Mouse (Mus musculus) G1E (cell line): ENCODE data around the gene 4930578C19Rik. TPM values are rescaled to one million over a fixed set of nuclear protein-coding genes. Genes with fewer than 3 reads are reported as not detected.

Experiments used
- ATAC-seq: 2 replicates; pipeline ENCODE4 v1.8.0; 2016; ENCODE audit warnings: mild to moderate bottlenecking; ENCODE audit not compliant: insufficient number of reproducible peaks, poor library complexity, low FRiP score, severe bottlenecking; ENCODE audit errors: extremely low read depth
- DNase-seq: peaks from one replicate; pipeline ENCODE4 v3.0.0; 2012; ENCODE audit warnings: low spot score
- H3K27me3 ChIP-seq: 2 replicates; pipeline ENCODE4 v1.6.1; 2012; ENCODE audit warnings: mild to moderate bottlenecking, low read length, inconsistent platforms; ENCODE audit not compliant: insufficient read depth
- H3K36me3 ChIP-seq: replicated peaks from 2 replicates; pipeline ENCODE3; 2012; ENCODE audit warnings: mild to moderate bottlenecking, inconsistent platforms
- H3K4me1 ChIP-seq: 2 replicates; pipeline ENCODE4 v1.6.1; 2012; ENCODE audit warnings: low read depth, low read length, inconsistent platforms, mixed read lengths; ENCODE audit not compliant: insufficient read depth
- H3K4me3 ChIP-seq: 2 replicates; pipeline ENCODE4 v1.5.1; 2012; ENCODE audit warnings: low read depth, mild to moderate bottlenecking, inconsistent platforms, low read length, moderate library complexity, mixed read lengths
- H3K9me3 ChIP-seq: replicated peaks from 2 replicates; pipeline ENCODE4 v1.6.1; 2012; ENCODE audit warnings: inconsistent platforms
- CTCF ChIP-seq: IDR thresholded peaks from 2 replicates; pipeline ENCODE4 v1.5.1; 2012; ENCODE audit warnings: low read depth, low read length, inconsistent platforms, mixed read lengths
- GATA1 ChIP-seq: IDR thresholded peaks from 2 replicates; pipeline ENCODE4 v1.6.1; 2012; ENCODE audit warnings: borderline replicate concordance, low read length, inconsistent platforms, mixed read lengths
- GATA2 ChIP-seq: IDR thresholded peaks from 2 replicates; pipeline ENCODE4 v1.6.1; 2012; ENCODE audit warnings: low read depth, low read length, inconsistent platforms, borderline replicate concordance
- POLR2AphosphoS5 ChIP-seq: IDR thresholded peaks from 2 replicates; pipeline ENCODE4 v1.6.1; 2012; ENCODE audit warnings: low read depth, low read length, inconsistent platforms; ENCODE audit not compliant: insufficient replicate concordance
- TAL1 ChIP-seq: conservative IDR thresholded peaks from 2 replicates; pipeline ENCODE4 v1.6.1; 2012; ENCODE audit warnings: low read depth, low read length, inconsistent platforms, mixed read lengths
- polyA plus RNA-seq: library from polyadenylated mRNA; stranded (reverse); fragments of >175 nt; gene quantifications from 2 replicates; pipeline ENCODE4 v1.2.3, GENCODE M21; 2012
- total RNA-seq, 2 experiments: library from RNA; stranded (forward) in 1 of 2; stranded (reverse) in 1 of 2; fragments of 200-1000 nt in 1 of 2; fragments of >200 nt in 1 of 2; fragmentation: Nextera tagmentation in 1 of 2; gene quantifications; 2 replicates each; pipeline ENCODE4 v1.2.3; 2014 to 2017

The 4930578C19Rik gene
- total RNA-seq (2014; fragmentation: Nextera tagmentation) = not detected in 2 replicates
- total RNA-seq (2017) = not detected in 2 replicates
- not detected in 2 replicates for polyA plus RNA-seq

DNA sequence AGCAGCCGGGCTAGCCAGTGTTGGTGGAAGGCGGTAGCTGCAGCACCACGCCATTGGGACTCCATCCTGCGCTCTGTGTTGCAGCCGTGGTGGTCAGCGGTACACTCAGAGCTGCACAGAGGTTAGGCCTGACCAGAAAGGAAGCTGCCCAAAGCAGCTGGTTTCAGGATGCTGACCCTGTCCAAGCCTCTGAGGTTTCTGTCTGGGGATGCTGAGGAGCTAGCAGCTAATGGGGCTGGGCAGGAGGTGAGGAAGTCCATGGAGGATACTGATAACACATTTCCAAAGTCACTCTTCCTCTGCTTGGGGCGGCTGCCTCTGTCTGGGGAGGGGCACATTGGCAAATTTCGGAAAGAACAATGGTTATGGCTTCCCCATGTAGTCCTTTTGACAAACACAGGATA is at the start of gene 4930578C19Rik:
Gene 4930578C19Rik (minus strand): TSS at position 200 of the 404 bp plus-strand sequence.
- Histone ChIP-seq H3K9me3 (no peaks in the 10 kb centered on the region), H3K4me1 (no peaks in the 10 kb centered on the region), H3K36me3 (no peaks in the 10 kb centered on the region), H3K27me3 (no peaks in the 10 kb centered on the region), H3K4me3 (no peak within 1 kb of the TSS)
- ATAC-seq = no peak
- DNase-seq = no peak
- TF ChIP-seq TAL1 (no peak), GATA2 (no peak), GATA1 (no peak), CTCF (no peak), POLR2AphosphoS5 (no peak)

DNA sequence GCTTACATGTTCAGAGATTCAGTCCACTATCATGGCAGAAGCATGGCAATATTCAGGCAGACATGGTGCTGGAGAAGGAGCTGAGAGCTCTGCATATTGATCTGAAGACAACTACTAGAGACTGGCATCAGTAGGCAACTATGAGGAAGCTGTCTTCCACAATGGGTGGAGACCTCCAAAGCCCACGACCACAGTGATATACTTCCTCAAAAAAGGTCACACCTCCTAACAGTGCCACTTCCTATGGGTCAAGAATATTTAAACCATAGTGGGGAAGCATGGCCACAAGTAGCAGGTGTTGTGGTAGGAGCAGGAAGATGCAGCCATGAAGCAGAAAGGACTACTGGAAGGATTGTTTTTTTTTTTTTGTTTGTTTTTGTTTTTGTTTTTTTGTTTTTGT is 6.5 kb upstream of the 4930578C19Rik start:
- TF ChIP-seq CTCF (no peak), POLR2AphosphoS5 (no peak)
- Histone ChIP-seq H3K4me3 (no peak overlapping the region), H3K36me3 (no peaks in the 10 kb centered on the region), H3K9me3 (no peaks in the 10 kb centered on the region), H3K27me3 (no peaks in the 10 kb centered on the region), H3K4me1 (no peaks in the 10 kb centered on the region)
- ATAC-seq = no peak
- DNase-seq = no peak

DNA sequence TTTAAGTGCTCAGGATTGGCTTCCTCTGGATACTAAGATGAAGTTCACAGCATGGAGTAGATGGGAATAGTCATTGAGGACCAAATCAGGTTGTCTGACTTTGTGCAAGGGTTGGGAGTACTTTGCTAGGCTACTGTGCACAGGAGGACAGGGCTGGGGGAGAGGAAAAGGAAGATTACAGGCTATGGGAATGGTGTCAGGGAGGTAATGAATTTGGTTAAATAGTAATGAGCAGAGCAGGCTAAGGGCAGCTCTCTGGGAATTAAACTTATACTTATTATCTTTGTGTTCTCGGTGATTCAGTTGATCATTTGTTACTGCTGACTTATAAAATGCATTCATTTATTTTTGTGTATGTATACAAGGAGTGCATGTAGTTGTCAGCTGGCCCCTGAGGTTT is 1.7 kb upstream of the 4930578C19Rik start:
- H3K9me3 ChIP-seq = no peaks in the 10 kb centered on the region
- DNase-seq (no peak), ATAC-seq (no peak)

DNA sequence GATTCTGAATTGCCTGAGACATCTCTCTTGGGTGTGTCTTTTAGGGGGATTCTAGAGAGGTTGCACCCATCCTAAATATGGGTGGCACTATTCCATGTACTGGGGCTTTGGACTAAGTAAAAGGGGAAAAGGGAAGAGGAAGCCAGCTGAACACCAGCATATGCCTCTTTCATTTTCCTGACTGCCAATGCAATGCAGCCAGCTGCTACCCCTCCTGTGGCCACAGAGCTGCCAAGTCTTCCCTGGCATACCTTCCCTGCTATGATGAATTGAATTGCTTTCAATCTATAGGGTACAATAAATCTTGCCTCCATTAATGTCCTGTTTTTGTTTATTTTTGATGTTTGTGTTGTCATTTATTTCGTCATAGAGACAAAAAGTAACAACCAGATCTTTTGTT is 9.6 kb downstream of the 4930578C19Rik start:
- Histone ChIP-seq H3K27me3 (no peaks in the 10 kb centered on the region), H3K9me3 (no peaks in the 10 kb centered on the region), H3K4me1 (no peaks in the 10 kb centered on the region), H3K4me3 (no peak overlapping the region), H3K36me3 (no peaks in the 10 kb centered on the region)
- DNase-seq (no peak), ATAC-seq (no peak)
- TF ChIP-seq CTCF (no peak), GATA2 (no peak), POLR2AphosphoS5 (no peak), GATA1 (no peak), TAL1 (no peak)

More for the DNA sequence above, 1.7 kb upstream of the 4930578C19Rik start:
- TF ChIP-seq GATA2 (no peak), CTCF (no peak), GATA1 (no peak), TAL1 (no peak), POLR2AphosphoS5 (no peak)
- Histone ChIP-seq H3K4me1 (no peaks in the 10 kb centered on the region), H3K36me3 (no peaks in the 10 kb centered on the region), H3K27me3 (no peaks in the 10 kb centered on the region), H3K4me3 (no peak overlapping the region)

DNA sequence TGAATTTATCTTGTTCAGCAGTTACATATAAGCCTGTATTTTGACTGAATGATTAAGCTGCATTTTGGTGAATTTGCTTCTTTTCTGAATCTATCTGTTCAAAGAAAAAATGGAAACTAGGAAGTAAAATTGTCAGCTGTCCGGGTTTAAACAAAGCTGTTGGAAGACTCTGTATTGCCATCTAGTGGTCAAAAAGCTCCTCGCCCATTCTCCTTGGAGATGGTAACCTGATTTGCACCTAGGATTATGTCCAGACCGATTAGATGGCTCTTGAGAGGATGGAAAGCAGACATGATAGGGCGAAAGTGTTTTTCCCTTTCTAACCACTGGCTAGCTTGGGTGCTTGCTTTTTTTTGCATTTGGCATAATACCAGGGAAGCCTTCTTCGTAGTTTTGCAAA is 19.1 kb downstream of the 4930578C19Rik start:
- Histone ChIP-seq H3K9me3 (no peaks in the 10 kb centered on the region), H3K36me3 (no peaks in the 10 kb centered on the region), H3K4me1 (no peaks in the 10 kb centered on the region), H3K27me3 (no peaks in the 10 kb centered on the region), H3K4me3 (no peak overlapping the region)
- ATAC-seq (no peak; the same call in 1 of the 2 replicates), DNase-seq (peak; percentile 3)
- TF ChIP-seq TAL1 = no peak
- 0 out of 2 replicates have a peak, but pooled peaks have one; percentile 20 for TF ChIP-seq CTCF

DNA sequence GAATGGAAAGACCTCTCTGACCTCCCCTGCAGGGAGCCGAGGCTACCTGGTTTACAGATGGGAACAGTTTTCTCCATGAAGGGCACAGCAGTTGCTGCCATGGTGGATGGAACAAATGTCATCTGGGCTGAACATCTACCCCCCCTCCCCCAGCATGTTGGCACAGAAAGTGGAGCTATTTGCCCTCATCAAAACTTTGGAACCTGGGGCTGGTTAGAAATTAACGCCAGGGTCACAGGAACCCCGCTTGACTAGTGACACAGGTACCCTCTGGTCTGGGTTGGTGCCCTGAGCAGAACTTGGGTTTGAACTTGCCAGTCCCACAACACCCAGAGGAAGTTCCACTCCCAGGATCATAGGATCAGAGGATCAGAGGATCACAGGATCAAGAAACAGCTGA is 35.7 kb downstream of the 4930578C19Rik start:
- no peaks in the 10 kb centered on the region for H3K4me1 ChIP-seq
- H3K9me3 ChIP-seq = no peaks in the 10 kb centered on the region
- no peak for TF ChIP-seq CTCF
- TF ChIP-seq GATA2 = no peak
- no peak for TF ChIP-seq GATA1
- DNase-seq (no peak), ATAC-seq (no peak)
- H3K36me3 ChIP-seq = no peaks in the 10 kb centered on the region
- no peak overlapping the region for H3K4me3 ChIP-seq
- 0 out of 2 replicates have a peak, but pooled peaks cover 2% of the 10 kb centered on the region for H3K27me3 ChIP-seq

DNA sequence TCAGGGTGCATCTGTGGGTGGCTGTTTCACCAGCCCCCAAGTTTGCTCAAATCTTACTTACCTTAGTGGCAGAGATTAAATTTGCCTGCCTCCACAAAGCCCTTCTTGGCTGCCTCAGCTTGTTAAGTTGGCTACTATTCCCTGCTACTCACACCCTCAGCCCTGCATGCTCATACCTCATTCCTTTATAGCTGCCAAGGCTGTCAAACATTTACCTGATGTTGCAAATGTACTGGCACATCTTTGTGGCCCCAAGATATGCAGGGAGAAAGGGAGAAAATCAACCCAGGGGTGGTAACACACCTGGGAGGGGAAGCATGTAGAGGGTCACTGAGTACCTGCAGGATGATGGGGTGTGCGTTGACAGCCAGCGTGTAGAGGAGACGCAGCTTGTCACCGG is 38.0 kb downstream of the 4930578C19Rik start:
- no peak for DNase-seq

More for the DNA sequence above, 38.0 kb downstream of the 4930578C19Rik start:
- no peak overlapping the region for H3K4me3 ChIP-seq
- 0 out of 2 replicates have a peak, but pooled peaks cover 2% of the 10 kb centered on the region for H3K27me3 ChIP-seq
- no peaks in the 10 kb centered on the region for H3K4me1 ChIP-seq
- no peaks in the 10 kb centered on the region for H3K9me3 ChIP-seq
- H3K36me3 ChIP-seq = no peaks in the 10 kb centered on the region
- TF ChIP-seq CTCF (no peak), TAL1 (no peak)
- ATAC-seq = no peak
